Mouse (Mus musculus) bone marrow macrophage, adult 2 months (primary cell): ENCODE measurements at regions not wholly inside any gene's neighbourhood (a gene's known extent, or its start where the extent isn't known, plus 50 kb on each side); places are given as distances from the start of the nearest gene placed in this dataset.

Experiments used
- CTCF ChIP-seq: IDR thresholded peaks from 2 replicates; pipeline ENCODE4 v1.5.1; 2012; ENCODE audit warnings: low read depth, mild to moderate bottlenecking, low read length, moderate library complexity
- POLR2A ChIP-seq: IDR thresholded peaks from 2 replicates; pipeline ENCODE4 v1.6.1; 2012; ENCODE audit warnings: mild to moderate bottlenecking, low read depth, low read length, borderline replicate concordance

GRCm38 (mm10) chr5:4577179-4577578 is 180.7 kb downstream of the Fzd1 start:
- no peak for TF ChIP-seq CTCF
- no peak for TF ChIP-seq POLR2A
